In the genomic region with DNA sequence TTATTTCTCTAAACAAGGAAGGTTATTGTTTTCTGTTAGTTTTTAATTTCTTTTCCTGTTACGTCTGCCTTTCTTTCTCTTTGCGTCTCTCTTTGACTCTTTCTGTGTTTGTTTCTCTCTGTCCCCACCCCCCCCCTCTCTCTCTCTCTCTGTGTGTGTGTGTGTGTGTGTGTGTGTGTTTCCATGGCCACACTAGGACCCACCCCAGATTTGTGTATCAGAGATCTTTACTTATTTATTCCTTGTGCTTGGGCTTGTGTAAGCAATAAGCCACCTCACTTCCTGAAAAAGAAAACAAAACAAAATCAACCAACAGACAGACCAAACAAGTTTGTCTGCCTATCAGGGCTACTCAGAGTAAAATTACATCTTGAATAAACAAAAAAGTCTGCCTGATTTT, we compare ENCODE assay signal across 19 mouse cellular contexts.
DNase-seq lines count a peak whose midpoint lies in the region; ATAC-seq and TF ChIP-seq lines count a peak whose summit lies in the region.
"Had no signal": no experiment of that assay in that cellular context is flagged by ENCODE, and none has a peak within 500 bp of the region (broad histone marks: within the 10 kb centered on the region; RNA-seq: fewer than 3 reads in every experiment).

No protein-coding gene starts in this region.

- no peak overlapping the region for H3K27ac ChIP-seq in intestine, postnatal 0 days (ENCODE audit: low read depth, low read length)
- H3K27ac ChIP-seq in intestine, embryonic 15.5 days: no peak overlapping the region
- H3K27ac ChIP-seq in stomach, postnatal 0 days (replicated peaks): no peak overlapping the region
- H3K27ac ChIP-seq in liver, postnatal 0 days (ENCODE audit: low read depth): no peak overlapping the region
- H3K27ac ChIP-seq: embryonic facial prominence, embryonic 10.5 days; embryonic facial prominence, embryonic 12.5 days; forebrain, embryonic 13.5 days; forebrain, embryonic 15.5 days had no signal

- no peak overlapping the region for H3K9ac ChIP-seq in intestine, postnatal 0 days (ENCODE audit: low read depth, low read length)
- H3K9ac ChIP-seq in intestine, embryonic 15.5 days: no peak overlapping the region
- no peak overlapping the region for H3K9ac ChIP-seq in stomach, postnatal 0 days (ENCODE audit: low read length)
- H3K9ac ChIP-seq in liver, postnatal 0 days (replicated peaks): no peak overlapping the region
- H3K9ac ChIP-seq: embryonic facial prominence, embryonic 12.5 days; forebrain, embryonic 13.5 days; forebrain, embryonic 15.5 days; forebrain, postnatal 0 days had no signal

- no peak overlapping the region for H3K4me3 ChIP-seq in intestine, postnatal 0 days (ENCODE audit: low read depth, low read length)
- no peak overlapping the region for H3K4me3 ChIP-seq in intestine, embryonic 15.5 days (replicated peaks)
- no peak overlapping the region for H3K4me3 ChIP-seq in stomach, postnatal 0 days (ENCODE audit: low read depth, low read length)
- H3K4me3 ChIP-seq in liver, postnatal 0 days (ENCODE audit: low read depth, low read length): no peak overlapping the region
- H3K4me3 ChIP-seq: embryonic facial prominence, embryonic 10.5 days; embryonic facial prominence, embryonic 12.5 days; forebrain, embryonic 13.5 days; forebrain, embryonic 15.5 days had no signal

- 0 out of 2 replicates have a peak, but pooled peaks have one; percentile 41 for ATAC-seq in intestine, postnatal 0 days
- no peak for ATAC-seq in intestine, embryonic 15.5 days
- 0 out of 2 replicates have a peak, but pooled peaks have one; percentile 54 for ATAC-seq in stomach, postnatal 0 days (ENCODE audit: low FRiP score, low TSS enrichment)
- ATAC-seq in liver, postnatal 0 days: no peak
- ATAC-seq: activated CD4-positive, CD25-positive, alpha-beta regulatory T cell, adult 4 months; forebrain, embryonic 15.5 days; Patski had no signal

- peak; percentile 2 for DNase-seq in lung, postnatal 36 days
- no peak for DNase-seq in lung, postnatal 25 days (ENCODE audit: low spot score)
- no peak for DNase-seq in stomach, postnatal 0 days (ENCODE audit: low spot score)
- DNase-seq in liver, postnatal 0 days: no peak
- DNase-seq: adrenal gland, adult 8-10 months; adrenal gland, postnatal 36 days; cerebellum, adult 11-12 months; cerebellum, adult 2 months; cerebellum, adult 9-10 months; cerebellum, postnatal 25 days; forebrain, postnatal 0 days had no signal

- WGBS in intestine, postnatal 0 days: 44% methylated on average over 2 of the region's 2 CpGs
- 61% methylated on average over 2 of the region's 2 CpGs for WGBS in intestine, embryonic 15.5 days
- WGBS in stomach, postnatal 0 days: 35% methylated on average over 2 of the region's 2 CpGs
- WGBS in liver, postnatal 0 days (ENCODE audit: insufficient replicate concordance): 71% methylated on average over 2 of the region's 2 CpGs

- no peaks in the 10 kb centered on the region for H3K36me3 ChIP-seq in intestine, postnatal 0 days (ENCODE audit: control insufficient read depth, insufficient read depth)
- no peaks in the 10 kb centered on the region for H3K36me3 ChIP-seq in intestine, embryonic 15.5 days
- H3K36me3 ChIP-seq in stomach, postnatal 0 days (ENCODE audit: control insufficient read depth, insufficient read depth, low read length): no peaks in the 10 kb centered on the region
- H3K36me3 ChIP-seq in liver, postnatal 0 days (replicated peaks; ENCODE audit: insufficient read depth, low read length): no peaks in the 10 kb centered on the region
- H3K36me3 ChIP-seq: embryonic facial prominence, embryonic 10.5 days; embryonic facial prominence, embryonic 12.5 days; forebrain, embryonic 15.5 days had no signal

- H3K4me2 ChIP-seq in intestine, postnatal 0 days (replicated peaks; ENCODE audit: low read depth): no peak overlapping the region
- H3K4me2 ChIP-seq in intestine, embryonic 15.5 days (replicated peaks): no peak overlapping the region
- no peak overlapping the region for H3K4me2 ChIP-seq in stomach, postnatal 0 days (replicated peaks; ENCODE audit: low read depth)
- H3K4me2 ChIP-seq in liver, postnatal 0 days (ENCODE audit: low read depth, low read length): no peak overlapping the region
- H3K4me2 ChIP-seq: embryonic facial prominence, embryonic 12.5 days; forebrain, embryonic 13.5 days; forebrain, embryonic 15.5 days had no signal

- no peak for TF ChIP-seq CTCF in intestine, postnatal 0 days (IDR thresholded peaks at IDR 0.05; ENCODE audit: low read depth)
- no peak for TF ChIP-seq CTCF in stomach, postnatal 0 days (IDR thresholded peaks at IDR 0.05; ENCODE audit: low read depth)
- no peak for TF ChIP-seq CTCF in liver, postnatal 0 days (IDR thresholded peaks at IDR 0.05; ENCODE audit: low read depth)

- TF ChIP-seq EP300 in stomach, postnatal 0 days (optimal IDR thresholded peaks at IDR 0.05): no peak
- no peak for TF ChIP-seq EP300 in liver, postnatal 0 days (IDR thresholded peaks at IDR 0.05; ENCODE audit: low read depth)

- H3K27me3 ChIP-seq in intestine, postnatal 0 days (replicated peaks; ENCODE audit: control insufficient read depth, insufficient read depth, low read length): no peaks in the 10 kb centered on the region
- no peaks in the 10 kb centered on the region for H3K27me3 ChIP-seq in intestine, embryonic 15.5 days (replicated peaks)
- H3K27me3 ChIP-seq in stomach, postnatal 0 days (ENCODE audit: control insufficient read depth, insufficient read depth, low read length): no peaks in the 10 kb centered on the region
- no peaks in the 10 kb centered on the region for H3K27me3 ChIP-seq in liver, postnatal 0 days (ENCODE audit: insufficient read depth, low read length)
- H3K27me3 ChIP-seq: embryonic facial prominence, embryonic 12.5 days; forebrain, embryonic 13.5 days; forebrain, embryonic 15.5 days had no signal

- no peaks in the 10 kb centered on the region for H3K9me3 ChIP-seq in intestine, postnatal 0 days (ENCODE audit: control insufficient read depth)
- no peaks in the 10 kb centered on the region for H3K9me3 ChIP-seq in intestine, embryonic 15.5 days
- no peaks in the 10 kb centered on the region for H3K9me3 ChIP-seq in stomach, postnatal 0 days (ENCODE audit: control insufficient read depth, low read length)
- H3K9me3 ChIP-seq in liver, postnatal 0 days (ENCODE audit: low read length): no peaks in the 10 kb centered on the region
- H3K9me3 ChIP-seq: embryonic facial prominence, embryonic 10.5 days; embryonic facial prominence, embryonic 12.5 days; forebrain, embryonic 13.5 days; forebrain, embryonic 15.5 days had no signal

- no peaks in the 10 kb centered on the region for H3K4me1 ChIP-seq in intestine, postnatal 0 days (replicated peaks; ENCODE audit: control insufficient read depth, insufficient read depth, low read length)
- H3K4me1 ChIP-seq in intestine, embryonic 15.5 days (replicated peaks): no peaks in the 10 kb centered on the region
- H3K4me1 ChIP-seq in stomach, postnatal 0 days (replicated peaks; ENCODE audit: control insufficient read depth, insufficient read depth): no peaks in the 10 kb centered on the region
- no peaks in the 10 kb centered on the region for H3K4me1 ChIP-seq in liver, postnatal 0 days (ENCODE audit: insufficient read depth)
- H3K4me1 ChIP-seq: embryonic facial prominence, embryonic 12.5 days; forebrain, embryonic 13.5 days; forebrain, embryonic 15.5 days had no signal

Comparison
In these comparisons a context has a peak if more than half of its experiments do, and no peak if none do; other contexts are left out.
1. ATAC-seq: peak in intestine, postnatal 0 days (single experiment) and stomach, postnatal 0 days (single experiment); none in intestine, embryonic 15.5 days (single experiment) and liver, postnatal 0 days (single experiment).